Mouse (Mus musculus): Measurements from ENCODE around the gene Kdm4d.
A peak's percentile ranks its signal among the peaks of the same experiment; 100 is the strongest.
"Not testable (repeated sequence)": the region's sequence is repeated elsewhere in the genome, so short reads cannot be mapped to it uniquely, and the experiment has no call there.

Gene Kdm4d

DNA sequence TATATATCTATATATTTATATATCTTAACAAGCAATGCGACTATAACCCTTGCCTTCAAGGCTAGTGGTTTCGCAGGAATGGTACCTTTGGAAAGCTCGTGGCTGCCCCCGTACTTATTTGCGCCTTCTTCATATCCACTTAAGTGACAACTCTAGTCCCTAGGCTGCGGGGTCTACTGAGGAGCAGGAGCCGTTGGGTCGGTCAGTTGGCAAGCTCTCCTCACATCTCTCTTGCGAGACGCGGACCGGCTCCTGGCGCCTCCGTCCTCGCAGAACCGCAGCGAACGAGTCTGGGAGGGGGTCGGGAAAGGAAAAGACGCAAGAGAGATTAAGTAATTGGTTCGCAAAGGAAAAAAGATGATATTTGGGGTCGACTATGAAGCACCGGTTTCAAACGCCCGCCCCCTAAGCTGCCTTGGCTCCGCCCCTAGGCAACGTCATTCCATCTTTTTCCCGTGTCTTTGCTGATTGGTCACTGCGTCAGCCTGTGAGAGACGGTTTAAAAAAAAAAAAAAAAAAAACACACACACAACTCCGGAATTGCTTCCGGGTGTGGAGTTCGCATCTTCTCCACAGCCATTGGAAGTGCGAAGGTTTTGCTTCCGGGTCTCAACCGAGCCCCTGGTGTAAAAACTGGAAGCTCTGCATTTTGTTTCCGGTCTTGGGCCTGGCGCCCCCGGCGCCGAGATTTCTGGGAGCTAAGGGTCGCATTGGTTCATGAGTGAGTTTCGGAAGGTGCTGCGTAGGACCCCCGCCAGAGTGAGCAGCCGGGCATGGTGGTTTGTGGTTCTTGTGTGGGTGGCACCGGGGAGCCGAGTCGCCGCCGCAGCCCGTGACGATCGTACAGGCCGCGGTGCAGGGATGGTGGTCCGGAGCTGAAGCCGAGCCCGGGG lies at the start of gene Kdm4d, which contains the start of gene Cwc15:
Gene Kdm4d (minus strand): TSS at position 460 of the 893 bp plus-strand sequence.
Gene Cwc15 (plus strand): TSS at position 595 of the 893 bp plus-strand sequence.
- peak; percentile 96 for DNase-seq (ENCODE audit: low spot score)

DNA sequence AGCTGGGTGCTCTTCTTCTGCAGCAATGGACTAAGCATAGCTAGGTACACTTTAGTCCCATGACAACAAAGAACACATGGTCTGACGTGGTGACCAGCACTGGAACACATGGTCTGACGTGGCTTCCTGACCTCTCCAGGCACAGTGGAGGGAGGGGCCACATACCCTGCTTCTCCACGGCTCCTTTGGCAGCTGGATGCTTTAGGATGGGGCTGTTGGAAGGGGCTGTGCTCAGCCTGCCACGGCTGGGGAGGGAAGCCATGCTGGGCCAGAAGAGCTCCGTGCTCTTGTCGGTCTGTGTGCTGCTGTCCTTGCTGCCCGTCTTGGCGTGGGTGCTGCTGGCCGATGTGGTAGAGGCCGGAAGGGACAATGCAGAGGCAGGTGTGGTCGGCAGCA lies 48.1 kb upstream of the Kdm4d start:
- no peak for DNase-seq (ENCODE audit: low spot score)

DNA sequence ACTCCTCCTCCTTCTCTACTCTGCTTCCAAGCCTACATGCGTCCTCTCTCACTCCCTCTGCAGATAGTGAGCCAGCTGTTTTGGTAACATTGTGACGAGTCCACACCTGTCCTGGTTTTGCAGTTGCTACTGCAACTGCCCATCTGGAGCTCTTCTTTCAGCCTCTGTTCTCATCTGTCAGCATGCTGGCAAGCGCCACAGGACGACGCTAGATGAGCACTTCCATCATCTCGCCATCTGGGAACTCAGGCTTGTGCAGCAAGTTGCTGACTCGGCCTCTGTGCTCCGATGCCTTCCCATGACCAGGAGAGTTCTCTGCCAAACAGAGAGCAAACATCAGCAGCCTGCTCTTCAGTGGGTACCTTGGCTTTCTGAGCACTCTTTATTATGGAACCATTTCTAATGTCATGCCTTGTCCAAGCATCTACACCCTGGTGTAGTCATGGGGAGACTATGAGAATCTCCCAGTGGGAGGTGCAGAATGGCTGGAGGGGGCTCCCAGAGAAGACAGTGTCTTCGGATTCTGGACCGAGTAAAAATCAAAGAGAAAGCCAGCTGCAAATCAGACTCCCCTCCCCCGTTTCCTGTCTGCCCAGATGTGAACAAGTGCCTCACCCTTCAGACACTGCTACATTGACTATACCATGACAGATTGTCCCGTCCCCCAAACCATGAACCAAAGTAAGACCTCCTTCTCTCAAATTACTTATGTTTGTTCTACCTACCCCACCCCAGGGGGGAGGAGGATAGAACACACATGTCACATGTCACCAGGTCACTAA lies 47.5 kb upstream of the Kdm4d start:
- no peak for DNase-seq (ENCODE audit: low spot score)

DNA sequence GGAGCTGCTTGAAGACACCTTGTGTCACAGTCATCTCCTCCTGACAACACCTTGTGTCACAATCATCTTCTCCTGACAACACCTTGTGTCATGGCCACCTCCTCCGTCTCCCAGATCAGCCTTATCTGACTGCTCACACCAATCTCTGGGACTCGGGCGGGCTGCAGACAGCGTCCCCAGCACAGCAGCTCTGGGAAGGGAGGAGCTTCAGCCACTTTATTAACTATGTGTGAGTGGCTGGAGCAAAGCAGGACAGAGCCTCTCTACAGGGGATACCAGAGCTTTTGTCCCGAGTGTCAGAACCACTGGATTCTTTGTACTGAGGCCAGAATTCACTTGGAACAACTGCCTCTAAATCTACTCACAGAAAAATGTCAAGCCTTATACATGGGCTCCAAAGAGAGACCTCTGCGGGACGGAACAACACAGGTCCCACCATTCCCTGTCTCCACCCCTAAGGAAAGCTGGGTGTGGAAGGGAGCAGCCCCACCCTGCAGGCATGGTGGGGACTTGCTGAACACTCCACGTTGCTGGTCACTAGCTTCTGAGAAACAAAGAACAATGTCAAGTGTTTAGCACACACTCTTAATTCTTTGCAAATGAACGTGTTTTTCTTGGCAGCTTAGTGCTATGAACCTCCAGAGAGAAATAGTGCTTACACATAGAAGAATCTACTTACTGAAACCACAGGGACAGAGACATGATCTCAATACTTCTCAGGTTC lies 43.9 kb upstream of the Kdm4d start:
- DNase-seq (ENCODE audit: low spot score): no peak

DNA sequence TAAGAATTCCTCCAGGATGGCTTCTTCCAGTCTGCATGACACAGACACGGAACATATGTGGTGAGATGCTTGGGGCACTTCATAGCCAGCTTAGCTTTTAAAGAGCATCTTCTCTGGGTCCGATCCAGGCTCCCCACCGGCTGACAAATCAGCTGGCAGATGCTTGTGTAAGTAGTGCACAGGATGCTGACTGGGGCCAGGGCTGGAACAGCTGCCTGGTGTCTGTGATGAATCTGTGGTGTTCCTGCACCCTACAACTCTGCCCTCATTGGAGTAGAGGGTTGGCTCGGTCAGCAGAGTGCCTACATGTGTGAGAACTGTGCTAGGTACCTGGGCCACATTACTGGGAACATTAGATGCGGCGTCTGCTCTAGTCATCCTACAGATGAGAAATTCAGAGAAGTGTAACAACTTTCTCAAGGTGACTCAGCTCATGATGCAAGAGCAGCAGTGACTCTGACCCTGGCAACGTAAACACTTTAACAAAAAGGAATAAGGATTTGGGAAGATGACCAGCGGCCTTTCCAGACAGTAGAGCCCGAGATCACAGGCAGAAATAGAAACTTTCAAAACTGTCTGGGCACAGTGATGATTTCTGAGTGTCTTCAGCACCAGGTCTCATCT lies 34.7 kb upstream of the Kdm4d start:
- no peak for DNase-seq (ENCODE audit: low spot score)

DNA sequence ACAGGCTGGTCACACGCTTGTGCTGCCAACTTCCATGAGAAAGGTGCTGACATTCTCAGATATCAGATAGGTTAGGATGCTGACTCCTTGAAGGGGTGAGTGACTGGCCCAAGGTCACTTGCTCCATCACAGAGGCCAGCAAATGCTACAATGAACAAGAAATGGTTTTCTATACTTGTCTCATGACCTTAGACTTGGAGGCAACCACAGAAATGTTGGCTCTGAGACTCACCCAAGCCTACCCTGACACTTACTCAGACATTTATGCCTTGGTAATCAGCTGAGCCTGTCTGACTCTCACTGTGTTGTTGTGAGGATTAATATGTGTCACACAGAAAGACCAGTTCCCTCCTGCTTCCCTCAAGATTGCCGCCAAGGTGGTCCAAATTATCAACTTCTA lies 33.4 kb upstream of the Kdm4d start:
- DNase-seq (ENCODE audit: low spot score): no peak

DNA sequence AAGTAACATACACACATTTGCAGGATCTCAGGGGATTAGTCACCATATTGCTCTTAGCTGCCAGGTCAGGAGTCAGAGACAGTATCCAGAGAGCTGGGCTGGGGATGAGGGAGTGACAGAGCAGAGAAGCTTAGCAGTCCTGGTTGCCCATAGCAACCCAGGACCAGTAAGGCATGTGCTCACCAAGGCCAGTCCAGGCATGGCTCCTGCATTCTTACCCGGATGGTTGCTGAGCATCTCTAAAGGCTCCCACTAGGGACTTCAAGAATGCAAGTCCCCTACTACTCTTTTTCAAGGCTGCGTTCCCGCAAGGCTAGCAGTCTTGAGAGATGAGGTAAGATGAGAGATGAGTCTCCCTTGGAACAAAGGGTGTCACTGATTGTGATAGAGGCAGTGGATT lies 32.0 kb upstream of the Kdm4d start:
- no peak for DNase-seq (ENCODE audit: low spot score)

DNA sequence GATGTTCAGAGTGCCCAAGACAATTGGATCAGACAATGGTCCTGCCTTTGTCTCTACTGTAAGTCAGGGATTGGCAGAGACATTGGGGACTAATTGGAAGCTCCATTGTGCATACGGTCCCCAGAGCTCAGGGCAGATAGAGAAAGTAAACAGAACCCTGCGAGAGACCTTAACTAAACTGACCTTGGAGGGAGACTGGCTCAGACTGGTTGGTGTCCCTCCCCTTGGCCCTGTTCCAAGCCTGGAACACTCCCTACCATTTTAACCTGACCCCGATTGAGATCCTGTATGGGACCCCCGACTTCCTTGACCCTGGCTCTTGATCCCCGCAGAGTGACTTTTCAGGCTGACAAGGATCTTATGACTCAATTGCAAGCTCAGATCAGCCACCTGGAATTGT lies 29.7 kb upstream of the Kdm4d start:
- no peak for DNase-seq (ENCODE audit: low spot score)

DNA sequence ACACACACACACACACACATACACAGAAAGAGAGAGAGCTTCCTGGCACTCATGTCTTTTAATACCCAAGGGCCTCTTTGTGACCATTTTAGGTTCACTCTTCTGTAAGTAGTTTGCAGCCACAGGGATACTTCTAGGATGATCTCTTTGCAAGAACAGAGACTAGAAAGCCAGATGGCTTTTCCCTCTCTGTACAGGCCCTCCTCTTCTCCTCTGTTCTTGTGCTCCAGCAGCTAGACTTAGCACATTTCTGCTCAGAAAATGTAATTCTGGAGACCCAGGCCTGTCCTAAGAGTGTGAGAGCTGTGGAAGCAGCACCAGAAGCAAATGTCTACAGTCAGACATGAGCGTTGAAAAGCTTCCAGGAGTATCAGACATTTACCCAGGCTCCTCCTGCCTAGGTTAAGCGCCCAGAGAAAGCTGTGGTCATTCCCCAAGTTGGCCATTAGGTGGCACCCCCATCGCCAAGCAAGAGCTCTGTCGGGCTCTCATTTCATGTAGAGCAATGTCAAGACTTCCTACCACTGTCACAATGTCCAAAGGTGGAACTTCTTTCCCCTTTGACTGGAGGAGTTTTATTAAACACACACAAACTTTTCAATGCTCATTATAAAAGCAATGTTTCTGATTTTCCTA lies 23.2 kb upstream of the Kdm4d start:
- peak; percentile 83 for DNase-seq (ENCODE audit: low spot score)

DNA sequence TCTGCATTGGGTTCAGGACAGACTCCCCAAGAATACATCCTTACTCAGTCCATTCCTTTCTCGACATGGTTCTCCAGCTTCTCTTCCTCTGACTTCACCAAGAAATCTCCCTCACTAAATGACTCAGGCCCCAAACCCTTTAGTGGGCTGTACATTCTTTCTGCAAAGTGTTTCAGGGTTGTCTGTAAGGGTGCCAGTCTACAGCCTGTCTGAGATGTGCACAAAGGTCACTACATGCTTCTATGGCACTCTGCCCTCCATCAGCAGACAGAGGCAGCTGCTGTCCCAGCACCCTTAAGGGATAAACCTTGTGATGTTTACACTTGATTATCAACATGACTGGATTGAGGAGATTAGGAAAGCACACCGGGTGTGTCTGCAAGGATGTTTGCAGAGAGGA lies 21.4 kb upstream of the Kdm4d start:
- no peak for DNase-seq (ENCODE audit: low spot score)

DNA sequence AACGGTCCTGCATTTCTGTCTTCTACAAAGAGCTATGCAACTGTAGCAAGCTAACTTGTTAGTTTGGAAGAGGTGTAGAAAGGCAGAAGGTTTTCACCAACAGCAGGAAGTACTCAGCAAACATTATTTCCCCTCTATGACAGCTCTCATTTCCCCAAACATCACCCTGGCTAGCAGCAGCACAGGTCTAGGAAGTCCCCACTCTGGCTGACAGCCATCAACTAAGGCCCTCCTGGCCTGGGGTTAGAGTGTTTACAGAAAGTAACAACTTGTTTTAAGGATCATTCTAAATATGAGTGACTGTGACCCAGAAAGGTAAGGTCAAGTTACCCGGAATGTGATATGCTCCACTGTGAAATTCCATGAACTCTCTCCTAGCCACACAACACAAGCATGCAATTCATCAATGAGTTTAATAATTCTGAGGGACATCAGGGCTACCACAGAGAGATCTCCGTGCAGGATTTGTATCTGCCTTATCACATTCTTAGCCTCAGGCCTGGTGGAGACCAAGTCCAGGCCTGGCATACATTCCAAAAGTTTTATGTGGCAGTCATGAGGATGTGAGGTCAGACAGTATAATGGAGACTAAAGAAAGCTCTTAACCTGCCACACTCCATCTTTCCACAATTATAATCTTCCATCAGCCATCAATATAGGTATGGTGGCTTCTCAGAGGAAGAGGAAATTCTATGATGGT lies 20.8 kb upstream of the Kdm4d start:
- DNase-seq (ENCODE audit: low spot score): no peak

DNA sequence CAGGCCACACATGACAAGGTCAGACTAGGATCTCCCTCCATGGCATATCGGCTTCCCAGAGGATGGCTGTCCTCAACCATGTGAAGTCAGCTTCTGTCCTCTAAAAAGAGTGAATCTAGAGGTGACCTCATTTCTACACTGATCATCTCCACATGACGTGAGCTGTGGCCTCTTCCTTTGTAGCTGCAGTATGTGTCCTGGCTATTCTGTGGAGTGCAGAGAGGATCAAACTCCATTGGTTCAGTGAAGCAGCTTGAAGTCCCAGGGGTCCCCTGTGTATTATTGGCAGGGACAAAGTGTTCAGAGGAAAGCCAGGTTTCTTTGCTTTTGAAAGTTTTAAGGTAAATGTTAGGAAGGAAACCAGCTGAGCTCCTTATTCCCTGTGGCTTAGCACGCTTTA lies 17.8 kb upstream of the Kdm4d start:
- no peak for DNase-seq (ENCODE audit: low spot score)

DNA sequence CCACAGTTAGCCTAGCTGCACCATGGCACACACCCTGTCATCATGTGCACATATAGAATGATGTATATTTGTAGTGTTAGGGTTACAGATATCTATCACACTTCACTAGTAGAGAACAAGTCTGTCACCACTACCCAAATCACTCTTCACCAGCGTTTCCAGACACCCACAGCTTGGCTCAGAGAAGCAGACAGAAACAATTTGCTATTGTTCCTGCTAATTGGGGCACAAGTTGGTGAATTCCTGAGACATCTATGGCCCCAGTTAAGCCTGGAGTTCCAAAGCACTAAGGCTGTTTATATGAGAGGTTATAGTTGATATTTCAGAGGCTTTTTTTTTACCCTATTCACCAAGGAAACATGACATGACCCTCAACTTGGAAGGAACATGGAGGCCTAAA lies 17.0 kb upstream of the Kdm4d start:
- no peak for DNase-seq (ENCODE audit: low spot score)

DNA sequence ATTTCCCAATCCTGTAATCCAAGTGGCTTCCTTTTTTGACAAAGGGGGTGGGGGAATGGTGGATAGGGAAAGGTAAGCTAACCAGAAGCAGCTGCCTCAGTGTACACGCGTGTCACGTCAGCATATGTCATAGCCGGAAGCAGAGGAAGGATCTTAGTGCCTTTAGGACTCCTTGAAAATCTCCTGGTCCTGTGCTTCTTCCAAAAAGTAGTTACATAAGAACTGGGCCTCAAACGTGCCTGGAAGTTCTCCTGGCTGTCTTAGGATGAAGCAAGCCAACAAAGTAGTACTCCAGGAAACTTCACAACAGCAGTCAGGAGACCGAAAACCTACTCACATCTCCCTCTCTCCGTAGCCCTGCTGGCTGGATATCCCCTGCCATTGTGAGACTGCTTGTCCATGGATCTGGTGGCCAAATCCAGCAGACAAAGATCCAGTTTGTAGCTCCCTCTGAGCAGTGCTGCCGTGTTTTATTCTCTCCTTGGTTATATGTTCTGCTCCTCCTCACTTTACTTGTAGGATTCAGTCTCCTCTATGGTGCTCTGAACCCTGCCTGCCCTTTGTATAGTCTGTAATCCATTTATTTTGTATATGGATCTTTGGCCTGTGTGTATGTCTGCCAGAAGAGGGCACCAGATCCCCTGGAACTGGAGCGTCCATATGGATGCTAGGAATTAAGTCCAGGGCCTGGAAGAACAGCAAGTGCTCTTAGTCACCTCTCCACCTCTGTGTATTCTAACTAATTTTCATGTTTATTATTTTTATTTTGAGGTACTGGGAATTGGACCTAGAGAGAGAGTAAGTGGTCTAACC lies 12.6 kb upstream of the Kdm4d start:
- peak; percentile 62 for DNase-seq (ENCODE audit: low spot score)

DNA sequence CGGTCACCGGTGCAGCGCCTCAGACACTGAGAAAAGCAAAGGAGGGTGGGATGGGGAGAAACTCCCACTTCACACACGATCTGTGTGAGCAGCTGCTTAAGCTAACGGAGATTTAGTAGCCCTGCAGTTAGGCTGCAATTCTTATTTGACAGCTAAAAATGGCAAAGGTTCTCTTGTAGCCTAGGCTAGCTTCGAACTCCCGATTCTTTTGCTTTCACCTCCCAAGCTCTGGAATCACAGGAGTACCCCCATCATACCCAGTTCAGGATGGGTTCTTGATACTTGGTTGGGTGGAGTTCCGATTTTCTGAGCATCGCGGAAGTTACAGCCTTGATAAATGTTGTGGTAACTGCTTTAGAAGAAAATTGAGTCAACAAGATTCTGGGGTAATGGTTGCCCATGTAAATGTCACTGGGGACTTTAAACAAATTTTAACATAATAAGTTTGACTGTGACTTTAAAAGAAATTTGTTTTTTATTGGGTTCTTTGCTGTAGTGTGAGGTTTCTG lies 688 bp upstream of the Kdm4d start:
- DNase-seq (ENCODE audit: low spot score): no peak

DNA sequence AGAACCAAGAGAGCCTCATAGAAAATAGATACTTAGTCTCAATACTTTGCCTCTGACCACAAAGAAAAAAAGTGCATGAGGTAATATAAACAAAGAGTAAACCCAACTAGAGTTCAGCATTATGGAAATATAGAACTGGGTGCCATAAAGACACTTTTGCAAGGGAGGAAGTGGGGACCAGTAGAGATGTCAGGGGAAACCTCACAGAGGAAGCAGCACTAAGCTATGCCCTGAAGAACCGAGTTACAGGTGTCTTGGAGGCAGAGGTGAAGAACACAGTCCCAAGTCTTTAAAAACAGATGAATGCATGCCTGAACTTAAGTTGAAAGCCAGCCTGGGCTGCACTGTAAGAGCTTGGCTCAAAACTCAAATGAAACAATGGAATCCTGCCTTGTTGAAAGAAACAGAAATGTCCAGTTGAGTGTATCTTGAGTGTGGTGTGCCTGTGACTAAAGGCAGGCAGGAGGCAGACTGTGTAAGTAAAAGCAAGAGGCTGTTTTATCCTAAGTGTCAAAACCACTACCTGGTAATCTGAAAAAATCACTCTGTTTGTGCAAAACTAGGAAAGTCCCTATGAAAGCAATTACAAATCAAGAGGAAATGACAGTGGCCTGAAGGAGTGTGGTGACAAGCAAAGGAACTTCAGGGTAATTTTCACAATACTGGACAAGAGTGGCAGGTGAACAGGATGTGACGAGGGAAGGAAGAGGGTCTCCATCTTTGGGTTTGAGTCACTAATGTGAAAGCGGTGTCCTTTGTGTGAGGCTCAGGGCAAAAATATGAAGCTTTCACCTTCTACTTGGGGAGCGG lies 1.2 kb downstream of the Kdm4d start:
- no peak for DNase-seq (ENCODE audit: low spot score)

DNA sequence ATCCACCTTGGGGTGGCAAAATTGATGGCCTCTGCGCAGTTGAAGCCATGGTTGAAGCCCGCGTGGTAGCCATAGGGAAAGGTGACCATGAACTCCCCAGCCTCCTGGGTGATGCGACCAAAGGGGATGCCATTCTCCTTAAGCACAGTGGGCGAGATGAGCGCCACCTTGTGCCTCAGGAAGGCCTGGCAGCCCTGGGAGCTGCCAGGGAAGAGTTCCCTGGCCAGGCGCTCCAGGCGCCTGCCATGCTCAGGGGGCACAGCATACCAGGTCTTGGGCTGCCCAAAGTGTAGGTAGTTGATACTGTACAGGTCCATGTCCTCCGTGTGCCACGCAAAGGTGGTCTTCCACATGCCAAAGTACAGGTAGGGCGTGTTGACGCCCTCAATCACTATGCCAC lies 36.6 kb downstream of the Kdm4d start:
- not testable (repeated sequence) for DNase-seq (ENCODE audit: low spot score)

DNA sequence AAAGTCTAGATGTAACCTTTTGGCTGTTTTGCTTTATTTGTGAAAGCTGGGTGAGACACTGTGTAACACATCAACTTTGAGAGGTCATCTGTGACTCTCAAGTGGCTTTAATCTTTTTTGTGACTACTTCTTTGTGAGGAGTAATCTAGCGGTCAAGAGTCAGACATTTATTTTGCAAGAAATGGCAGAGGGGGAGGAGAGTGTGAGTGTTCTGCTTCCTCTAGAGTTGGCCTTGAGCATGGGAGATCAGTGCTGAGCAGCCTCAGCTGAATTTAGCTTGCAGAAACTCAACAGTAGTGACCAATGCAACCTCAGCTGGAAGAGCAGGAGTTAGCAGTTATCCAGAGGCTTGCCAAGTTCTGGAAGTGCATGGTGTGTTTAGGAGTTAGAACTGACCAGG lies 37.7 kb downstream of the Kdm4d start:
- DNase-seq (ENCODE audit: low spot score): not testable (repeated sequence)

DNA sequence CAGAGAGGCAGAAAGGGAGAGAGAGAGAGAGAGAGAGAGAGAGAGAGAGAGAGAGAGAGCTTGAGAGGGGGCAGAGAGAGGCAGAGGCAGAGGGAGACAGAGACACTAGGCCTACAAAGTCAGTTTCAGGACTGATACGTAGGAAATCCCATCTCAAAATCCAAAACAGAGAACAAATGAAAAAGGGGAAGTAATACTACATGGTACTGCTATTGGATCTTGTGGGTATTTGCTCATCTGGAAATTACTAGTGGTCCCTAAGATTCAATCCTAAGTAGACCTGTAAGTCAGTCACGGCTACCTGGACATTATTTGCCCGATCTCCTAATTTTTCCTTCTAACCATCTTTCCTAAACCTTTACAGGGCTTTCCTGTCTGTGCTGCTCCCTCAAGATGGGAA lies 44.0 kb downstream of the Kdm4d start:
- no peak for DNase-seq (ENCODE audit: low spot score)
